Mouse (Mus musculus) activated CD4-positive, CD25-positive, alpha-beta regulatory T cell, adult 4 months (primary cell): ENCODE results near the gene Ciart. TPM values are rescaled to one million over a fixed set of nuclear protein-coding genes. Genes with fewer than 3 reads are reported as not detected.
"Not testable (repeated sequence)": the region's sequence is repeated elsewhere in the genome, so short reads cannot be mapped to it uniquely, and the experiment has no call there.

Source experiments
- ATAC-seq: one replicate; pipeline ENCODE4 v1.8.0; 2017
- polyA plus RNA-seq, 2 experiments: library from polyadenylated mRNA; unstranded; fragments of 100-300 nt; shearing (Covaris generic); gene quantifications; one replicate each; pipeline ENCODE4 v1.2.1; 2017

The Ciart gene
- polyA plus RNA-seq, 2 experiments from 2014 or later = 4.4 to 7.0 TPM

- no peak for ATAC-seq
These were observed 17.0 kb downstream of the Ciart start for GRCm38 (mm10) chr3:95865050-95865449.

- ATAC-seq = no peak
These were observed 18.5 kb downstream of the Ciart start for GRCm38 (mm10) chr3:95863578-95863977.

GRCm38 (mm10) chr3:95861796-95862195 is 20.3 kb downstream of the Ciart start:
- ATAC-seq = peak; percentile 86

- no peak for ATAC-seq
These were observed 20.8 kb downstream of the Ciart start for GRCm38 (mm10) chr3:95861216-95861615.

- ATAC-seq = no peak
These were observed 21.7 kb downstream of the Ciart start for GRCm38 (mm10) chr3:95860323-95860722.

GRCm38 (mm10) chr3:95858278-95858677 is 23.8 kb downstream of the Ciart start:
- ATAC-seq = not testable (repeated sequence)

- ATAC-seq = not testable (repeated sequence)
These were observed 25.0 kb downstream of the Ciart start for GRCm38 (mm10) chr3:95857050-95857449.

GRCm38 (mm10) chr3:95856115-95856514 is 25.9 kb downstream of the Ciart start:
- no peak for ATAC-seq

- peak; percentile 96 for ATAC-seq
These were observed 26.5 kb downstream of the Ciart start, which contains the start of gene Prpf3 for GRCm38 (mm10) chr3:95855502-95856089. Gene Prpf3 (minus strand): TSS chr3:95855885.

- ATAC-seq = no peak
These were observed 30.7 kb downstream of the Ciart start for GRCm38 (mm10) chr3:95851317-95851716.

- ATAC-seq = no peak
These were observed 31.4 kb downstream of the Ciart start for GRCm38 (mm10) chr3:95850611-95851010.

- no peak for ATAC-seq
These were observed 39.4 kb downstream of the Ciart start for GRCm38 (mm10) chr3:95842503-95843214.

GRCm38 (mm10) chr3:95839250-95839649 is 42.8 kb downstream of the Ciart start:
- no peak for ATAC-seq

GRCm38 (mm10) chr3:95829053-95829452 is 53.0 kb downstream of the Ciart start:
- ATAC-seq = no peak

Other genes with a start within 250 kb of the Ciart start
- gene Mcl1, start 223.5 kb downstream of the Ciart start, polyA plus RNA-seq = 10 to 100 TPM; 62.9 to 76.7 TPM
- gene Adamtsl4, start 194.3 kb downstream of the Ciart start, polyA plus RNA-seq = 1 to 10 TPM; 3.2 to 3.5 TPM
- gene Ecm1, start 142.7 kb downstream of the Ciart start, polyA plus RNA-seq = 100 to 1,000 TPM; 115 to 149 TPM
- 10 to 100 TPM; 67.4 to 73.6 TPM for gene Tars2, start 122.0 kb downstream of the Ciart start, polyA plus RNA-seq
- 10 to 100 TPM; 22.7 to 26.4 TPM for gene Rprd2, start 63.4 kb downstream of the Ciart start, polyA plus RNA-seq
- 10 to 100 TPM; 31.7 to 44.5 TPM for gene Prpf3, start 26.4 kb downstream of the Ciart start, polyA plus RNA-seq
- 100 to 1,000 TPM; 334 to 354 TPM for gene Mrps21, start 10.7 kb downstream of the Ciart start, polyA plus RNA-seq
- 1 to 10 TPM; 1.2 to 1.5 TPM for gene BC028528, start 9.8 kb upstream of the Ciart start, polyA plus RNA-seq
- gene Aph1a, start 11.7 kb upstream of the Ciart start, polyA plus RNA-seq = 10 to 100 TPM; 32.2 to 44.2 TPM
- gene Car14, start 22.4 kb upstream of the Ciart start, polyA plus RNA-seq = not detected
- gene Anp32e, start 47.0 kb upstream of the Ciart start, polyA plus RNA-seq = 100 to 1,000 TPM; 162 to 218 TPM
- 10 to 100 TPM in 1 of 2 experiments, 1 to 10 TPM in 1; 7.5 to 12.8 TPM for gene Plekho1, start 113.8 kb upstream of the Ciart start, polyA plus RNA-seq
- 10 to 100 TPM; 18.8 to 22.7 TPM for gene Vps45, start 176.2 kb upstream of the Ciart start, polyA plus RNA-seq
- gene Otud7b, start 222.3 kb upstream of the Ciart start, polyA plus RNA-seq = 10 to 100 TPM in 1 of 2 experiments, 1 to 10 TPM in 1; 8.0 to 12.0 TPM